Mouse (Mus musculus) heart, postnatal 36 days (tissue): ENCODE measurements around the gene Kctd14. TPM values are rescaled to one million over a fixed set of nuclear protein-coding genes. Genes with fewer than 3 reads are reported as not detected.

Experiments
- total RNA-seq, 2 experiments: library from RNA; stranded (reverse); gene quantifications; 2 replicates each; pipeline ENCODE4 v1.2.3; 2021

Gene Kctd14
- total RNA-seq, 2 experiments from 2014 or later = not detected

Other genes starting within 250 kb of the Kctd14 start
- gene Usp35, start 119.3 kb upstream of the Kctd14 start, total RNA-seq = 1 to 10 TPM in 1 of 2 experiments, under 1 TPM in 1; 0.64 to 1.0 TPM
- 1 to 10 TPM; 2.7 to 4.7 TPM for gene Kctd21, start 119.0 kb upstream of the Kctd14 start, total RNA-seq
- 1 to 10 TPM; 4.2 to 4.7 TPM for gene Alg8, start 79.7 kb upstream of the Kctd14 start, total RNA-seq
- gene Ndufc2, start 51.3 kb upstream of the Kctd14 start, total RNA-seq = 100 to 1,000 TPM; 475 to 537 TPM
- 10 to 100 TPM; 43.7 to 50.9 TPM for gene Thrsp, start 33.6 kb upstream of the Kctd14 start, total RNA-seq
- 10 to 100 TPM; 48.1 to 53.0 TPM for gene Ints4, start 29.6 kb downstream of the Kctd14 start, total RNA-seq
- 10 to 100 TPM; 62.7 to 64.2 TPM for gene Aamdc, start 128.2 kb downstream of the Kctd14 start, total RNA-seq
- 10 to 100 TPM; 15.0 to 17.2 TPM for gene Rsf1, start 128.6 kb downstream of the Kctd14 start, total RNA-seq
- 10 to 100 TPM; 23.1 to 28.8 TPM for gene Clns1a, start 245.3 kb downstream of the Kctd14 start, total RNA-seq